ENCODE assay signal across 10 mouse cellular contexts in the genomic region with DNA sequence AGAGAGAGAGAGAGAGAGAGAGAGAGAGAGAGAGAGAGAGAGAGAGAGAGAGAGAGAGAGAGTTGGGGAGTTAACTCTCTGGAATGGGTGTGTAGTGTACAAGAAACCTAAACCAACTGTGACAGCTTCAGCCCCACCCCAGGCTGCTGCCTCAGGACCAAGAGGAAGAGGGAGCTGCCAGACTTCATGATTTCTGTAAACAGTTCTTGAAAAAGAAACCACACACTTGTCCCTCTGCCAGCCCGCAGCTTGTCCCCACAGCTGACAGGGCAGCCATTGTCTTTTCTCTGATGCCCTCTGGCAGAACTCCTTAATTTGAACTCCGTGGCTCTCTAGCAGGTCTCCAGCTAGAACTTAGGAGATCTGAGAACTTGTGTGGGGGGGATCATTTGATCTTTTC. TPM values are rescaled to one million over a fixed set of nuclear protein-coding genes. Genes with fewer than 3 reads are reported as not detected.
DNase-seq lines count a peak whose midpoint lies in the region; ATAC-seq and TF ChIP-seq lines count a peak whose summit lies in the region.
"Had no signal": no experiment of that assay in that cellular context is flagged by ENCODE, and none has a peak within 500 bp of the region (broad histone marks: within the 10 kb centered on the region; RNA-seq: fewer than 3 reads in every experiment).

No protein-coding gene starts in this region.

- no peak for TF ChIP-seq CTCF in lung, adult 2 months (IDR thresholded peaks at IDR 0.05; ENCODE audit: insufficient read depth, low read length)

- H3K4me1 ChIP-seq in kidney, embryonic 16.5 days (ENCODE audit: insufficient read depth, low read length) = no peaks in the 10 kb centered on the region
- H3K4me1 ChIP-seq in embryonic facial prominence, embryonic 15.5 days = peaks cover 10% of the 10 kb centered on the region
- H3K4me1 ChIP-seq in lung, adult 2 months (ENCODE audit: control insufficient read depth, insufficient read depth, low read length) = peaks cover 16% of the 10 kb centered on the region
- H3K4me1 ChIP-seq in neural tube, embryonic 15.5 days = 0 out of 2 replicates have a peak, but pooled peaks cover 4% of the 10 kb centered on the region

- no peaks in the 10 kb centered on the region for H3K36me3 ChIP-seq in kidney, embryonic 16.5 days (ENCODE audit: insufficient read depth, low read length)
- H3K36me3 ChIP-seq in embryonic facial prominence, embryonic 15.5 days = no peaks in the 10 kb centered on the region
- H3K36me3 ChIP-seq in neural tube, embryonic 15.5 days = no peaks in the 10 kb centered on the region

- TF ChIP-seq POLR2A in lung, adult 2 months (IDR thresholded peaks at IDR 0.05; ENCODE audit: borderline replicate concordance, extremely low read depth, low read depth, low read length) = no peak

- H3K4me3 ChIP-seq in kidney, embryonic 16.5 days (ENCODE audit: low read length) = no peak overlapping the region
- H3K4me3 ChIP-seq in embryonic facial prominence, embryonic 15.5 days (replicated peaks) = no peak overlapping the region
- H3K4me3 ChIP-seq in lung, adult 2 months (replicated peaks; ENCODE audit: extremely low read depth, low read depth, low read length) = no peak overlapping the region
- no peak overlapping the region for H3K4me3 ChIP-seq in neural tube, embryonic 15.5 days (replicated peaks)
- H3K4me3 ChIP-seq: megakaryocyte, embryonic 14.5 days had no signal

- no peak for ATAC-seq in kidney, embryonic 16.5 days (ENCODE audit: low FRiP score, low TSS enrichment)
- ATAC-seq in embryonic facial prominence, embryonic 15.5 days (ENCODE audit: insufficient number of reproducible peaks, low FRiP score, low TSS enrichment, low read depth) = peak; percentile 78; the same call in 1 of the 2 replicates
- no peak for ATAC-seq in neural tube, embryonic 15.5 days (ENCODE audit: low FRiP score)
- no peak for ATAC-seq in inflammation-experienced regulatory T-cells, adult 6 months
- ATAC-seq: Patski had no signal

- WGBS in kidney, embryonic 16.5 days = 31% methylated on average over 2 of the region's 2 CpGs
- WGBS in embryonic facial prominence, embryonic 15.5 days = 25% methylated on average over 2 of the region's 2 CpGs
- WGBS in lung, adult 2 months = 28% methylated on average over 2 of the region's 2 CpGs
- WGBS in neural tube, embryonic 15.5 days = 39% methylated on average over 2 of the region's 2 CpGs

- no peaks in the 10 kb centered on the region for H3K9me3 ChIP-seq in kidney, embryonic 16.5 days (ENCODE audit: low read length)
- no peaks in the 10 kb centered on the region for H3K9me3 ChIP-seq in embryonic facial prominence, embryonic 15.5 days (replicated peaks)
- no peaks in the 10 kb centered on the region for H3K9me3 ChIP-seq in neural tube, embryonic 15.5 days (replicated peaks)
- H3K9me3 ChIP-seq: megakaryocyte, embryonic 14.5 days had no signal

- no peak overlapping the region for H3K27ac ChIP-seq in kidney, embryonic 16.5 days (ENCODE audit: low read length)
- H3K27ac ChIP-seq in embryonic facial prominence, embryonic 15.5 days (replicated peaks) = no peak overlapping the region
- no peak overlapping the region for H3K27ac ChIP-seq in neural tube, embryonic 15.5 days (replicated peaks)

- no peak overlapping the region for H3K4me2 ChIP-seq in kidney, embryonic 16.5 days (replicated peaks; ENCODE audit: low read depth, low read length)
- no peak overlapping the region for H3K4me2 ChIP-seq in embryonic facial prominence, embryonic 15.5 days (replicated peaks)
- H3K4me2 ChIP-seq in neural tube, embryonic 15.5 days = no peak overlapping the region

- no peak overlapping the region for H3K9ac ChIP-seq in kidney, embryonic 16.5 days (replicated peaks; ENCODE audit: low read length)
- no peak overlapping the region for H3K9ac ChIP-seq in embryonic facial prominence, embryonic 15.5 days
- H3K9ac ChIP-seq in neural tube, embryonic 15.5 days (replicated peaks) = no peak overlapping the region

- peak; percentile 46 for DNase-seq in kidney, adult 11 months
- DNase-seq in MEL-GATA-1-ER (ENCODE audit: extremely low read depth, low read depth) = peak; percentile 57
- DNase-seq in lung, adult 2 months = peak; percentile 40
- DNase-seq in ovary, postnatal 14 days (ENCODE audit: low spot score) = no peak

- peaks cover 7% of the 10 kb centered on the region; the same call in 1 of the 2 replicates for H3K27me3 ChIP-seq in kidney, embryonic 16.5 days (ENCODE audit: insufficient read depth, low read length)
- H3K27me3 ChIP-seq in embryonic facial prominence, embryonic 15.5 days = no peaks in the 10 kb centered on the region
- H3K27me3 ChIP-seq in neural tube, embryonic 15.5 days (replicated peaks) = peaks cover 8% of the 10 kb centered on the region; the same call in 1 of the 2 replicates

RNA-seq across cellular contexts. Expression of a gene that starts 10.2 kb away (rescaled TPM):
- 3.4 and 3.9 TPM in 2 replicates for polyA plus RNA-seq in kidney, embryonic 16.5 days (2015; fragmentation: Nextera tagmentation; extraction: Ambion mirVana)
- 1.1 and 2.2 TPM in 2 replicates for polyA plus RNA-seq in embryonic facial prominence, embryonic 15.5 days (2015; fragmentation: Nextera tagmentation; extraction: Ambion mirVana)
- 5.3 and 6.8 TPM in 2 replicates for polyA plus RNA-seq in lung, adult 2 months (2012; rRNA removed)
- 4.7 and 6.3 TPM in 2 replicates for polyA plus RNA-seq in neural tube, embryonic 15.5 days (2015; fragmentation: Nextera tagmentation; extraction: Ambion mirVana)
- polyA plus RNA-seq in inflammation-experienced regulatory T-cells, adult 6 months (2017; shearing (Covaris generic)) = 1 to 10 TPM in 1 of 3 experiments, under 1 TPM in 2; 0.19 to 3.3 (median 0.20) TPM

RNA-seq across cellular contexts. Expression of a gene that starts 58.4 kb away (rescaled TPM):
- polyA plus RNA-seq in kidney, embryonic 16.5 days (2015; fragmentation: Nextera tagmentation; extraction: Ambion mirVana) = 56.7 and 65.1 TPM in 2 replicates
- polyA plus RNA-seq in embryonic facial prominence, embryonic 15.5 days (2015; fragmentation: Nextera tagmentation; extraction: Ambion mirVana) = 52.0 and 63.4 TPM in 2 replicates
- polyA plus RNA-seq in lung, adult 2 months (2012; rRNA removed) = 0.96 and 1.1 TPM in 2 replicates
- polyA plus RNA-seq in neural tube, embryonic 15.5 days (2015; fragmentation: Nextera tagmentation; extraction: Ambion mirVana) = 69.9 and 71.6 TPM in 2 replicates
- 10 to 100 TPM; 39.7 to 49.5 (median 45.1) TPM for polyA plus RNA-seq in inflammation-experienced regulatory T-cells, adult 6 months (2017; shearing (Covaris generic))

Comparison
In these comparisons a context has a peak if more than half of its experiments do, and no peak if none do; other contexts are left out.
1. RNA of a gene that starts 58.4 kb away (polyA plus RNA-seq): 69.9 to 71.6 TPM in neural tube, embryonic 15.5 days, 56.7 to 65.1 TPM in kidney, embryonic 16.5 days, 52.0 to 63.4 TPM in embryonic facial prominence, embryonic 15.5 days and 39.7 to 49.5 TPM in inflammation-experienced regulatory T-cells, adult 6 months; 0.96 to 1.1 TPM in lung, adult 2 months; every median in the first group is over 10 times any median in the second.